Mouse (Mus musculus) midbrain, embryonic 12.5 days (tissue): Measurements from ENCODE around the gene Plekhg5. TPM values are rescaled to one million over a fixed set of nuclear protein-coding genes. Genes with fewer than 3 reads are reported as not detected.

Experiments used
- ATAC-seq: fragments of 200-750 bp; cut with Nextera tagmentation; 2 replicates; pipeline ENCODE4 v1.8.0; 2017; ENCODE audit warnings: low read depth, moderate TSS enrichment, moderate library complexity; ENCODE audit not compliant: low FRiP score
- H3K27ac ChIP-seq: fragments of 300-500 bp; sonication (generic); replicated peaks from 2 replicates; pipeline ENCODE4 v1.5.1; 2016; ENCODE audit warnings: mild to moderate bottlenecking
- H3K27me3 ChIP-seq: fragments of 300-500 bp; sonication (generic); 2 replicates; pipeline ENCODE4 v1.6.1; 2016; ENCODE audit warnings: mild to moderate bottlenecking
- H3K36me3 ChIP-seq: fragments of 300-500 bp; sonication (generic); 2 replicates; pipeline ENCODE4 v1.6.1; 2016
- H3K4me1 ChIP-seq: fragments of 300-500 bp; sonication (generic); 2 replicates; pipeline ENCODE4 v1.6.1; 2016
- H3K4me2 ChIP-seq: fragments of 300-500 bp; sonication (generic); replicated peaks from 2 replicates; pipeline ENCODE4 v1.6.1; 2016; ENCODE audit warnings: mild to moderate bottlenecking, moderate library complexity
- H3K4me3 ChIP-seq: fragments of 300-500 bp; sonication (generic); 2 replicates; pipeline ENCODE4 v1.5.1; 2016; ENCODE audit warnings: mild to moderate bottlenecking
- H3K9ac ChIP-seq: fragments of 300-500 bp; sonication (generic); replicated peaks from 2 replicates; pipeline ENCODE4 v1.6.1; 2016; ENCODE audit warnings: mild to moderate bottlenecking, moderate library complexity
- H3K9me3 ChIP-seq: fragments of 300-500 bp; sonication (generic); 2 replicates; pipeline ENCODE4 v1.6.1; 2016; ENCODE audit warnings: mild to moderate bottlenecking
- WGBS: fragments of 180-500 bp; shearing (Covaris S2); methylation state at CpG from one replicate; pipeline ENCODE4 v1.1.7; 2016; 5-methylcytosine and 5-hydroxymethylcytosine counted together
- polyA plus RNA-seq: library from polyadenylated mRNA; unstranded; fragments of >200 nt; fragmentation: Nextera tagmentation; extraction: Ambion mirVana; gene quantifications from 2 replicates; pipeline ENCODE4 v1.2.1, GENCODE M21; 2016

The Plekhg5 gene
- polyA plus RNA-seq, 1 experiment from 2014 or later = 9.4 TPM

- Histone ChIP-seq H3K4me2 (peak overlapping the region; percentile 81; the same call in 1 of the 2 replicates), H3K9me3 (no peaks in the 10 kb centered on the region), H3K4me1 (peaks cover 19% of the 10 kb centered on the region), H3K9ac (no peak overlapping the region), H3K36me3 (no peaks in the 10 kb centered on the region), H3K4me3 (no peak overlapping the region), H3K27ac (no peak overlapping the region), H3K27me3 (peaks cover 33% of the 10 kb centered on the region)
- no peak for ATAC-seq
- WGBS = 45% methylated on average over 8 of the region's 8 CpGs
Measured at GRCm38 (mm10) chr4:152088556-152089120, 16.3 kb downstream of the Plekhg5 start.

DNA sequence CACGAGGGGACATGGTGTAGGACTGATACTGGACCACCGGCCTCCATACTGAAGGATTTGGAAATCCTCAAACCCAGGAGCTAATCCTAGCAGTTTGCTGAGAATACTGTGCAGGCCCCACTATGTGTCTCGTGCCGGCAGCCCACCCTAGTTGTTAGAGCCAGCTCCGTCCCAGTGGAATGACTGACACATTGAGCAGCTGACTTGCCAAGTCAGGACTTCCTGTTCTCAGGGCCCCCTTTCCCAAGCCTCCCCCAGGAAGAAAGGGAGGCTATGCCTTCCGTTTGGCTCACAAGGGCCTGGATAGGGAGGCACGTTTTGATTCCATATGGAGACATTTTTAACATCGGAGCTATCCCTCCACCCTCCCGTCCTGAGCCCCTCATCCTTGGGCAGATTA, 17.9 kb downstream of the Plekhg5 start:
- H3K4me2 ChIP-seq = no peak overlapping the region
- no peaks in the 10 kb centered on the region for H3K9me3 ChIP-seq
- 82% methylated on average over 9 of the region's 9 CpGs for WGBS
- H3K36me3 ChIP-seq = no peaks in the 10 kb centered on the region
- peaks cover 19% of the 10 kb centered on the region for H3K4me1 ChIP-seq
- no peak overlapping the region for H3K9ac ChIP-seq
- H3K4me3 ChIP-seq = no peak overlapping the region
- H3K27me3 ChIP-seq = peaks cover 18% of the 10 kb centered on the region
- no peak overlapping the region for H3K27ac ChIP-seq
- no peak for ATAC-seq

DNA sequence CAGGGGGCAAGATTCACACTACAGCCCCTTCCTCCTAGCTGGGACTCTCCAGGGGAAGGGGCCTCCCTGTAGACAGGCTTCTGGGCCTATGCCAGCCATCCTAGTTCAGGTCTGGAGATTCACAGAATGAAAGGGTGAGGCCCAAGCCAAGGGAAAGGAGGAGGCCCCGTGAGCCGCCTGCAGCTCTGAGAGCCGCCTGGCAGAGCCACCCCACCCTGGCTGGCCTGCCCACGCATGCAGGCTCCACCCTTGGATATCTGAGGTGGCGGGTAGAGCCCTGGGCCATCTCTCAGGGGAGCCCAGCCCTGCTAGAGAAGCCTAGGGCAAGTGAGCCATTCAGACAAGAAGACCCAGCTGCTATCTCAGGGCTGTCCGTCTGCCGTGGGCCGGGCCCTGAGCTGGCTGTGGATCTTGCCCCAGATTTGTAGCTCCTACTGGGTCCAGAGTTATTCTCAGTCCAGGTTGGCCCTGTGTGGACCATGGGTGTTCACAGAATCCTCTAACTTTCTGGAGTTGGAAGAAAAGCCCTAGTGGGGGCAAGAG, 20.5 kb downstream of the Plekhg5 start:
- ATAC-seq = no peak
- no peak overlapping the region for H3K27ac ChIP-seq

DNA sequence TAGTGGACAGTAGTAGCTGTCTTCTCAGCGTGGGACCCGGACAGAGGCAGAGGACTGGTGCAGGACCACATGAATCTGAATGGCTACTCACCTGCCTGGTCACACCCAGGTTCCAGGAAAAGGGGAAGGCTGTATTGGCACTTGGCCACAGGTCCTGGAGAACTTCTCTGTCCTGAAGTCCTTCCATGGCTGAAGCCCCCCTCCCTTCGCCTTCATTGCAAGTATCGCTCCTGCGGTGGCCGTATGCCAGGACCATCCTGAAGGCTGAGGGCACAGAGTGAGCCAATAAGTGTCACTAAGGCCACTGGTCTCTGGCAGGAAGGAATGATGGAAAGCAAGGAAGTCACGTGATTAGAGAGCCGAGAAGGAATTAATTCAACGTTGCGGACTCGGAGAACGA, 21.9 kb downstream of the Plekhg5 start:
- no peaks in the 10 kb centered on the region for H3K9me3 ChIP-seq
- no peak overlapping the region for H3K4me3 ChIP-seq
- no peak overlapping the region for H3K9ac ChIP-seq
- no peak overlapping the region for H3K27ac ChIP-seq
- H3K36me3 ChIP-seq = no peaks in the 10 kb centered on the region
- WGBS = 92% methylated on average over 12 of the region's 12 CpGs
- H3K27me3 ChIP-seq = peaks cover 12% of the 10 kb centered on the region
- no peak overlapping the region for H3K4me2 ChIP-seq
- peaks cover 9% of the 10 kb centered on the region for H3K4me1 ChIP-seq
- ATAC-seq = no peak

More for the DNA sequence above, 20.5 kb downstream of the Plekhg5 start:
- Histone ChIP-seq H3K4me2 (no peak overlapping the region), H3K9ac (0 out of 2 replicates have a peak overlapping the region, but pooled peaks have one; percentile 16), H3K9me3 (no peaks in the 10 kb centered on the region), H3K4me3 (no peak overlapping the region), H3K4me1 (peaks cover 20% of the 10 kb centered on the region), H3K27me3 (peaks cover 17% of the 10 kb centered on the region), H3K36me3 (no peaks in the 10 kb centered on the region)
- WGBS = 64% methylated on average over 8 of the region's 8 CpGs

DNA sequence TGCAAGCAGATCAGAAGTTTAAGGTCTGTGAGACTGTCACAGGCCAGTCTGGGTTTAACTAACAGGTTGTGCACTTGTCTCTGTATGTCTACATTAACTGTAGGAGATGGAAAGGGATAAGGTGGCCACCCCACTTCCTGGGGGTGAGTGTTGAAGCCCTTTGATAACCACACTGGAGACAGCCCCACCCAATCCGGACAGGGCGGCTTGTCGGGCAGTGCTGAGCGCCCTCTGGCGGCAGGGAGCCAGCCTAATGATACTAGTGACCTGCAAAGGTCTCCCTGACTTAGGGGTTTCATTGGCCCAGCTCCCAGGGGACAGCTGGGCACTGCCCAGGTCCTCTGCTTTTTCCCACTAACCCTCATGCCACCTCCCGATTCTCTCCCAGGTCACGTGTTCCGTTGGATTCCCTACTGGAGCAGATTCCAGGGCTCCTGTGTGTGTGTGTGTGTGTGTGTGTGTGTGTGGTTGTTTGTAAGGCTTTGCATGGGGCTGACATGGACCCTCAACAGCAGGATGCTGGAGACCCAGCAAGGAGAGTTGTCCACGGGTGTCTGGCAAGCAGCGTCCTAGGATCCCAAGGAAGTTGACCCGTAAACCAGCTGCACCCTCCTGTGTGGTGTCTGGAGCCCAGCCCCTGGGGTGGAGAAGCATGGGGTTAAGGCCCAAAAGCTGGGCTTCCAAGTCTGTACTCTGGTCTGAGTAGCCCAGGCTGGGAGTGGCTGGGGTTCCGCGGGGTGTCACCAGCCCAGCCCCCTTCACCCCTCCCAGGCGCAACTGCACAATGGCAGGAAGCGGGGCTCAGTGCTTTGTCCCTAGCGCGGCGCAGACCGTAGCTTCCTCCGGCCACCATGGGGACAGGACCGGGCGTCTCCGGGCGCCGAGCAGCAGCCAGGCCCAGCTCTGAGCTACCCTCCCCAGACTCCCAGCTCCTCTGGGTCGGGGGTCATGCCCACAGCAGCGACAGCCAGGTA, 23.9 kb downstream of the Plekhg5 start:
- Histone ChIP-seq H3K4me2 (0 out of 2 replicates have a peak overlapping the region, but pooled peaks have one; percentile 13), H3K9ac (no peak overlapping the region), H3K27ac (no peak overlapping the region), H3K9me3 (no peaks in the 10 kb centered on the region), H3K4me1 (peaks cover 9% of the 10 kb centered on the region), H3K27me3 (peaks cover 12% of the 10 kb centered on the region), H3K36me3 (no peaks in the 10 kb centered on the region), H3K4me3 (0 out of 2 replicates have a peak overlapping the region, but pooled peaks have one; percentile 3)
- ATAC-seq = 0 out of 2 replicates have a peak, but pooled peaks have one; percentile 30
- WGBS = 25% methylated on average over 27 of the region's 27 CpGs

- Histone ChIP-seq H3K4me3 (0 out of 2 replicates have a peak overlapping the region, but pooled peaks have one; percentile 3), H3K9ac (no peak overlapping the region), H3K9me3 (no peaks in the 10 kb centered on the region), H3K27me3 (peaks cover 12% of the 10 kb centered on the region), H3K36me3 (0 out of 2 replicates have a peak, but pooled peaks cover 2% of the 10 kb centered on the region), H3K27ac (no peak overlapping the region), H3K4me1 (peaks cover 9% of the 10 kb centered on the region), H3K4me2 (0 out of 2 replicates have a peak overlapping the region, but pooled peaks have one; percentile 13)
- 31% methylated on average over 6 of the region's 6 CpGs for WGBS
- no peak for ATAC-seq
Measured at GRCm38 (mm10) chr4:152096927-152097326, 24.6 kb downstream of the Plekhg5 start.

DNA sequence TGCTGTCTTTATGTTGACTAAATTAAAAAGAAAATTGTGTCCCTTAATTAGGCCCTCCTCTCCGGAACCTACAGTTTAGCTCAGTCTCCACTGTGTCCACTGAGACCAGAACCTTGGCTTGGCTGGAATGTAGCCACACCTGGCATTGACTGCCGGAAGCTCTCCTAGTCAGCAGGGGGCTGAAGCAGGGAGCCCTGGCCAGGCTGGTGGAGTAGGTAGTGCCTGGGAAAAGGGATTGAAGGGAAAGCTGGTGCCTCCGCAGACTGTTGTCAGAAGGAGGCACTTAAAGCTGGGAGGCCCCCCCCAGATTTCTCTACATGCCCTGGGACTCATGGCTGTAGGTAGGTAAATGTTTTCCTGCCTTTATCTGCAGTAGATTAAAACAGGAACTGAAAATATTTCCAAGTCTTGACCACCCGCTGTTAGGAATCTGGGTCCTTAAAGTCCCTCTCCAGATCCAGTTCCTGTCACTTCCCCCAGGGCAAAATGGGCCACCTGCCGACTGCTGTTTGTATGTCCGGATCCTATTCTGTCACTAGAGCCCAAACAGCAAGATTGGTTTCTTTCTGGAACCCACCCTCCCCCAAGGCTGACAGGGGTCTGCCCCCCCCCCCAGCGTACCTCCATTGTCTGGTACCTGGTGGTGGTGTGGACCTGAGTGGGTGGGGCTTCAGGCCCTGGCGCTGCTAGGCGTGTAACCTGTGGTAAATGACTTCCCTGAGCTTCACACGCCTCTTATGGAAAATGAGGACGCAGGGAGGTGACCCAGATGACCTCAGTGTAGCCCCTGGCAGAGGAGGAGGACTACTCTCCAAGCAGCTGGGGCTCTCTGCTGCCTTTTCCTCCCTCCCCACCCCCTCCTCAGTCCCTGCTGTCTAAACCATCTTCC, 25.9 kb downstream of the Plekhg5 start:
- WGBS = 24% methylated on average over 11 of the region's 11 CpGs
- H3K4me2 ChIP-seq = no peak overlapping the region

GRCm38 (mm10) chr4:152100541-152100940, 28.2 kb downstream of the Plekhg5 start:
- Histone ChIP-seq H3K27ac (no peak overlapping the region), H3K27me3 (peaks cover 12% of the 10 kb centered on the region), H3K4me3 (no peak overlapping the region), H3K9ac (no peak overlapping the region), H3K36me3 (peaks cover 12% of the 10 kb centered on the region; the same call in 1 of the 2 replicates), H3K4me1 (peaks cover 9% of the 10 kb centered on the region; the same call in 1 of the 2 replicates), H3K9me3 (no peaks in the 10 kb centered on the region), H3K4me2 (no peak overlapping the region)
- 83% methylated on average over 11 of the region's 11 CpGs for whole genome bisulfite sequencing
- no peak for ATAC-seq

More for the DNA sequence above, 25.9 kb downstream of the Plekhg5 start:
- peaks cover 9% of the 10 kb centered on the region; the same call in 1 of the 2 replicates for H3K4me1 ChIP-seq
- H3K36me3 ChIP-seq = 0 out of 2 replicates have a peak, but pooled peaks cover 3% of the 10 kb centered on the region
- peaks cover 12% of the 10 kb centered on the region for H3K27me3 ChIP-seq
- ATAC-seq = no peak
- no peak overlapping the region for H3K4me3 ChIP-seq
- H3K9me3 ChIP-seq = no peaks in the 10 kb centered on the region
- H3K27ac ChIP-seq = no peak overlapping the region
- H3K9ac ChIP-seq = no peak overlapping the region

DNA sequence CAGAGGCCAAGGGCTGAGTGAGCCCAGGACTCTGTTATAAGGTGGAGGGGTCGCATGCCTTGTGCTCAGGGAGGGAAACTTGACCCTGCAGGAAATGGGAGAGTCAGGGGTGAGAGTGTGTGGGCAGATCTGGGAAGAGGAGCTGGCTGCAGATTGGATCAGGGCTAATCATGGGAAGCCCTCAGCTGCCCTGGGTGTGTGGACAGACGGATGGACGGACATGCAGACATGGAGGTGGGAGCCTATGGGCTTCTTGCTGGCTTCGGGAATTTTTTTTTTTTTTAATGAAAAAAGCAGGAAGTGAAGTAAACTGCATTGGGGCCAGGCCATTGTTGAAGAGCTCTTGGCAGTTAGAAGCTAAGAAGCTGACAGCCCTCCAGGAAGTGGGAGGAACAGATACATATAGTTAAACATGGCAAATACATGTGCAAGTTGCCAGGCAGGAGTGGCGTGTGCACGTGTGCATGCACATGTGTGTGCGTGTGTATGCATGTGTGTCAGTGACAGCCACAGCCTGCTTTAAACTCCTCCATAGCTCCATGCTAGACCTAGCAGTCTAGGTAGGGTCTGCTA, 28.9 kb downstream of the Plekhg5 start:
- Histone ChIP-seq H3K9ac (no peak overlapping the region), H3K36me3 (peaks cover 12% of the 10 kb centered on the region; the same call in 1 of the 2 replicates), H3K4me2 (no peak overlapping the region), H3K27ac (no peak overlapping the region), H3K4me1 (peaks cover 8% of the 10 kb centered on the region; the same call in 1 of the 2 replicates), H3K27me3 (peaks cover 10% of the 10 kb centered on the region), H3K4me3 (no peak overlapping the region), H3K9me3 (no peaks in the 10 kb centered on the region)
- no peak for ATAC-seq
- 85% methylated on average over 7 of the region's 7 CpGs for WGBS

GRCm38 (mm10) chr4:152101921-152102320, 29.6 kb downstream of the Plekhg5 start:
- ATAC-seq = no peak
- H3K4me1 ChIP-seq = peaks cover 1% of the 10 kb centered on the region; the same call in 1 of the 2 replicates
- H3K4me2 ChIP-seq = no peak overlapping the region
- 92% methylated on average over 16 of the region's 16 CpGs for WGBS
- H3K36me3 ChIP-seq = peaks cover 12% of the 10 kb centered on the region; the same call in 1 of the 2 replicates
- peaks cover 5% of the 10 kb centered on the region for H3K27me3 ChIP-seq
- H3K9me3 ChIP-seq = no peaks in the 10 kb centered on the region
- H3K27ac ChIP-seq = no peak overlapping the region
- H3K4me3 ChIP-seq = no peak overlapping the region
- no peak overlapping the region for H3K9ac ChIP-seq

DNA sequence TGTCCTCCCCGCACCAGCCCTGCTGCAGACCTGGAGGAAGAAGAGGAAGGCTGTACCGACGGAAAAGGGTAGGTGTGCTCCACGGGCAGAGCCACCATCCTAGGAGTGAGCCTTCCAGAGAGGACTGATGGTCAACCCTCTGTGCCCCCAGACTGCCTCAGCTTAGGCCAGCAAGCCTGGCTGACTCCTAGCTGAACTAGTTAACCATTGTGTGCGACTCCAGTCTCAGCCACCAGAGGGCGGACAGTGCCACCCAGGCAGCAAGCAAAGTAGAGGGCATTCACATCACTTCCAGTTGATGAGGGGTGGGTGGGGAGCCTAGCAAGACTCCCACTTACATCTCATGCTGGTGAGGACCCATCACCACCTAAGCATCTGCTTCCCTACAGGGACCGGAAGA, 30.7 kb downstream of the Plekhg5 start:
- Histone ChIP-seq H3K27ac (no peak overlapping the region), H3K4me3 (no peak overlapping the region), H3K36me3 (peaks cover 12% of the 10 kb centered on the region; the same call in 1 of the 2 replicates), H3K4me1 (peaks cover 12% of the 10 kb centered on the region), H3K9me3 (no peaks in the 10 kb centered on the region), H3K4me2 (no peak overlapping the region), H3K27me3 (peaks cover 10% of the 10 kb centered on the region), H3K9ac (no peak overlapping the region)
- no peak for ATAC-seq
- 32% methylated on average over 7 of the region's 7 CpGs for WGBS
